Mouse (Mus musculus) cerebellum, postnatal 10 days (tissue): ENCODE data around the gene Gm37596.
"Not testable (repeated sequence)": the region's sequence is repeated elsewhere in the genome, so short reads cannot be mapped to it uniquely, and the experiment has no call there.

ENCODE experiments used
- DNase-seq, 2 experiments: peaks; one replicate each; pipeline ENCODE4 v3.0.0; 2021; ENCODE audit warnings: mixed read lengths in 2 of 2

The Gm37596 gene

GRCm38 (mm10) chr3:93692970-93693369 lies at the start of gene Gm37596:
Gene Gm37596, minus strand, starts transcription at chr3:93693070.
- not testable (repeated sequence) for DNase-seq

- DNase-seq, result not testable (repeated sequence)
These were observed 16.2 kb upstream of the Gm37596 start for GRCm38 (mm10) chr3:93708969-93709637.

- not testable (repeated sequence) for DNase-seq
These were observed 16.7 kb downstream of the Gm37596 start, which contains the start of gene Tdpoz1 for GRCm38 (mm10) chr3:93676210-93676609. Gene Tdpoz1, minus strand, starts transcription at chr3:93676310.

- DNase-seq, result not testable (repeated sequence)
These were observed 21.9 kb downstream of the Gm37596 start for GRCm38 (mm10) chr3:93670805-93671503.

GRCm38 (mm10) chr3:93654260-93654659 lies 38.6 kb downstream of the Gm37596 start:
- DNase-seq, result no peak

- DNase-seq, result no peak
These were observed 40.3 kb downstream of the Gm37596 start, which contains the start of gene Tdpoz2 for GRCm38 (mm10) chr3:93652586-93652985. Gene Tdpoz2, minus strand, starts transcription at chr3:93652686.
